Mouse (Mus musculus): Measurements from ENCODE around the gene Olfr1513.
"Not testable (repeated sequence)": the region's sequence is repeated elsewhere in the genome, so short reads cannot be mapped to it uniquely, and the experiment has no call there.

Gene Olfr1513

DNA sequence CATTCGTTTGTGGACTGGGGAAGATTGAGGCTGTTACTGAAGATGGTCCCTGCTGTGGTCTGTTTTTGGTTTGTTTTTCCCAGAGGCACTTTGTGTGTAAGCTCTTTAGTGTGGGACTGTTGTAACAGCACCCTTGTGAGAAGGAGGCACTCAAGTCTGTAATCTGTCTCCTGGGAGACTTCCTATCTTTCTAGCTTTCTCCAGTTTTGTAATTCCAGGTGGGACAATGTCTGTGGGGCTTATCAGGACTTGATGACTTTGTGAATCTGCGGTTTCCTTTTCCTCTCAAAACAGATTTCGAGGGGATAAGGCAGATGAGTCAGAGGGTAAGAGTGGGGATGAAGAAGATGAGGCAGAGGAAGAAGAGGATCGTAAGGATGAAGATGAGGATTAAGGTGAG, at the start of gene Olfr1513:
Olfr1513 (minus strand) TSS at position 101 of the 400 bp plus-strand sequence.
- DNase-seq (ENCODE audit: low spot score), result no peak

DNA sequence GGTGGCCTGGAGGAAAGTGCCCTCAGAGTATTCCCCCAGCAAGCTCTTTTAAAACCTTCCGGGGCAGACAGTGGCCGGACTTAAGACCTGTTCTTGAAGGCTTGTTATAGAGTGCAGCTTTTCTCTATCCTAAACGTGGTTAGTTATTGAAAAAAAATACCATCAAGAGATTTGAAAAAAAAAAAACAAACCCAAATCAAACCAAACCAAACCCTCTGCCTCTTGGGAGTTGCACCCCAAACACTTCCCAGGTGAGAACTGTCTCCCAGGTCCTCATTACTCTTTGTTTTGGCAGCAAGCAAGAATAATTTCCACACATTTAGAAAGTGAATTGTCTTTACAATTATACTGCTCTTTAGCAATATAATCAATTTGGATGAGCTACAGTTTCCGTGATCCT, 41.1 kb upstream of the Olfr1513 start, which contains the start of gene Olfr1511:
Olfr1511 (minus strand) TSS at position 101 of the 400 bp plus-strand sequence.
- no peak for DNase-seq (ENCODE audit: low spot score)

DNA sequence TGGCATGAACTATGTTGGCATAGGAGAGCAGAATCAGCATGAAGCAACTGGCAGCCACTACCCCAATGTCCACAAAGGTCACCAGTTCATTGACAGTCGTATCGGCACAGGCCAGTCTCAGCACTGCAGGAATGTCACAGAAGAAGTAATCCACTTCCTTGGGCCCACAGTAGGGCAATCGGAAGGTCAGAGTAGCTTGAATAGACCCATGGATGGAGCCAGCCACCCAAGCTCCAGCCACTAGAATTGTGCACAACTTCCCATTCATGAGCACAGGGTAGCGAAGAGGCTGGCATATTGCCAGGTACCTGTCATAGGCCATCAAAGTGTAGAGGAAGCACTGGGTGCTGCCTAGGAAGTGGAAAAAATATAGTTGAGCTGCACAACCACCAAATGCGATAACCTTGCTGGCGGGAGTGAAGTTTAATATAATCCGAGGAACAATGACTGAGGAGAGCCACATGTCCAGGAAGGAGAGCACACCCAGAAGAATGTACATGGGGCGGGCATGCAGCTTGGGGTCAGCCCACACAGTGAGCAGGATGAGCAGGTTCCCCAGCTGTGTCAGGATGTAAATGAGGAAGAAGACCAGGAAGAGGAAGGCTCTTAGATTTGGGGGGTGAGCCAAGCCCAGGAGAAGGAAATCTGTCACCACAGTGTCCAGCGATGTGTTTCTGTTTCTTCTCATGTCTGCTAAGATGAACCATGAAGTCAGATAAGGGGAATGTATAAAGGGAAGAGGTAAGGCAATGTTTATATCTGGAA, 34.1 kb upstream of the Olfr1513 start:
- DNase-seq (ENCODE audit: low spot score), result not testable (repeated sequence)

DNA sequence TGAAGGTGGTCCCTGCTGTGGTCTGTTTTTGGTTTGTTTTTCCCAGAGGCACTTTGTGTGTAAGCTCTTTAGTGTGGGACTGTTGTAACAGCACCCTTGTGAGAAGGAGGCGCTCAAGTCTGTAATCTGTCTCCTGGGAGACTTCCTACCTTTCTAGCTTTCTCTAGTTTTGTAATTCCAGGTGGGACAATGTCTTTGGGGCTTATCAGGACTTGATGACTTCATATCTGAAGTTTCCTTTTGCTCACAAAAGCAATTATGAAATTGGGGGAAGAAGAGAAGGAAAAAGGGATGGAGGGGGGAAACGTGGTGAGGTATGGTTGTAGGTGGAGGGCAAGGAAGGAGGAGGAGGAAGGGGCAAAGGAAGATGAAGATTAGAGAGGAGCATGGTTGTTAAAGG, 22.9 kb upstream of the Olfr1513 start, which contains the start of gene Olfr1512:
Olfr1512 (minus strand) TSS at position 101 of the 400 bp plus-strand sequence.
- no peak for DNase-seq (ENCODE audit: low spot score)

DNA sequence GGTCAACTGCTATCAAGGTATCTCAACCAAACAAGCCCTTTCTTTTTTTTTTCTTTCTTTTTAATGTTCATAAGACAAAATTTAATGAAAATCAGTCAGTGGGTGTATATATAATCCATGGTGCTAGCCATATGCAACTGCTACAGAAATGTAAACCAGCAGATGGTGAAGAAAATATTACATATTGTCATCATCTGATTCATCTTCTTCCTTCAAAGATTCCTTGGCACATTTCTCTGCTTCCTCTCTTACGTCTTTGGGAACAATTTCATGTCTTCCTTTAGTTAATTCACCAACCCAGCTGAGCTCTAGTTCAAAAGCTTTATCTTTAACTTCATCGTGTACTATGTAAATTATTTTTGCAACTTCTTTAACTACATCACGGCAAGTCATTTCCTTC, 12.5 kb upstream of the Olfr1513 start:
- DNase-seq (ENCODE audit: low spot score), result no peak

DNA sequence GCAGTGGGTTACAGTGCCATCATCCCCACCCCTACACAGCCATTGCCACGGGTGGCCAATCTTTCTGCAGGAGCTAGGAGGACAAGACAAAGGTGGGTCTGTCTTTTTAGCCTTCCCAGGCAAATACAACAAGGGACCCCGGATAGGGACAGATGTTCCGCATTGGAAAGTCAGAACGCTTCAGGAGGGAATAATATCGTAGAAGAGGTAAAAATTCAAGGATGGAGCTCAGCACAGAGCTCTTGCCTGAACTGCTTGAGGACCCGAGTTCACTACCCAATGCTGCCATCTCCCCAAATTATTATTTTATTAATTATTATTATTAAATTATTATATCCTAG, 16.7 kb downstream of the Olfr1513 start:
- DNase-seq (ENCODE audit: low spot score), result no peak

DNA sequence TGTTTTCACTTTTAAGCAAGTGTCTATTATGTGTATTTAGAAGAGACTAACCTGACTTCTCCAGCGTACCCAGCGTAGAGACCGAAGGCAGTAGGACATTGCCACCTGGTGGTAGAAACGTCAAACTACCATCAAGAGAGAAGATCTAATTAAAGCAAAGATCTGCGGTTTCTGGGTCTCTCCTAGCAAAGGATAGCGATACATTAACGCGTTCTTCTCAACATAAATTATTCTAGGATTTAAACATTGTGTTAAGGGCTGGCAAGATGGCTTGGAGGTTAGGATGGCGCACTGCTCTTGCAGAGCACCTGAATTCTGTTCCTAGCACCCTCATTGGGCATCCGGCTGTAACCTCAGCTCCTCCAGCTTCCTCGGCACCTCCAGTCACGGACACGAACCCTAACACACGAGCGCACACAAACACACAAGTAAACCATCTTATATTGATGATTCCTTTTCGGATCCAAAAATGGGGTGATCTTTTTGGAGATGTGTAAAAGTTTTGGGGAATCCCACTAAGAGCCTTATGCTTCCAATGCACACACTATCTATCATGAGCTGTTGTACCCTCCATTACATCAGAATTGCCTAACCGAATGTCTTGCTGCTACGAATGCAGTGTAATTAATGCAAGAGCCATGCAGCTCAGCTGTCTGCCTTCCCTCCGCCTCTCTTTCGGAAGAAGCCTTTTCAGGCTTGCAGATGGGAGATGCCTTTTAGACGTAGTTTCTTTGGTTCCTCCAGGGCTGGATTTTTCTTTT, 17.3 kb downstream of the Olfr1513 start:
- DNase-seq (ENCODE audit: low spot score), result no peak

DNA sequence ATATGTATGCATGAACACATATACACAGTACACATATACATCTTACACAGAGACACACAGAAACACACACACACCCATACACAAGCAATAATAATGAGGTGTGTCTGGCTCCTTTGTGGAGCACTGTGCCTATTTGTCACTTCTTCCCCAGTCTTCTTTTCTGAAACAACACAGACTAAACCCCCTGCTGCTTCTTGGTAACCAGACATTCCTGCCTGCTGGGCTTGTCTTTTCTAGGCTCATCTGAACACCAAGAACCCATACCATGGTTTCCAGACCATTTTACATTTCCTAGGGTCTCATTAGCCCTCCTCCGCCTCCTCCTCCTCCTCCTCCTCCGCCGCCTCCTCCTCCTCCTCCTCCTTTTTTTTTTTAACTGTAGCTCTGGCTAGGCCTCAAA, 24.0 kb downstream of the Olfr1513 start:
- no peak for DNase-seq (ENCODE audit: low spot score)

DNA sequence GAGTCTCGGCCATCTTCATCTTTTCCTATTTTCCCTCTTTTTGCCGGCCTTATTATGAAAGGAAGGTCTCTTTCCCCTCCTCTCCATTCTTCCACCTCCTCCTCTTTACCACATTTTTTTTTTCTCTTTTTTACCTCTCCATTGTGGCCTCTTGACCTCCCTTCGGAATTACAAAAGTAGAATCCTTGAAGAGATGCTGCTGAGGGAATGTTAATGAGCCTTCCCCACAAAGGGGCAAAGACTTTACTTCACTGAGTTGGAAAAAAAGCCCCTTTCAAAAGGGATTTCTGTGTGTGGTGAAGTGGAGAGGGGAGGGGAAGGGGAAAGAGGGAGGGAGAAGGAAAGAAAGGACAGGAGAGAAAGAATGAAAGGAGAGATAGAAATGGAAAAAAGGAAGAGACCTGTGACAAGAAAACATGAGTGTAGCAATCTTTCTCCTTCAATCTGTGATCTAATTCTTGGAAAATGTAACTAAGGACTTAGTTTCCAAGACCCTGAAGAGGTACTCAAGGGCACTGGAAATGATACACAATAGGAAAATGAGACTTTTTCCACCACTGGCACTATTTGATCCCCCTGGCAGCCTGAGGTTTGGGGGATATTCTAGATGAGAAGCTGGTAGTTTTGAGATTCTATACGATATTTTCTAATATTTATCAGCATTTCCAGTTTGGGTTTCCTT, 25.0 kb downstream of the Olfr1513 start:
- DNase-seq (ENCODE audit: low spot score), result no peak

DNA sequence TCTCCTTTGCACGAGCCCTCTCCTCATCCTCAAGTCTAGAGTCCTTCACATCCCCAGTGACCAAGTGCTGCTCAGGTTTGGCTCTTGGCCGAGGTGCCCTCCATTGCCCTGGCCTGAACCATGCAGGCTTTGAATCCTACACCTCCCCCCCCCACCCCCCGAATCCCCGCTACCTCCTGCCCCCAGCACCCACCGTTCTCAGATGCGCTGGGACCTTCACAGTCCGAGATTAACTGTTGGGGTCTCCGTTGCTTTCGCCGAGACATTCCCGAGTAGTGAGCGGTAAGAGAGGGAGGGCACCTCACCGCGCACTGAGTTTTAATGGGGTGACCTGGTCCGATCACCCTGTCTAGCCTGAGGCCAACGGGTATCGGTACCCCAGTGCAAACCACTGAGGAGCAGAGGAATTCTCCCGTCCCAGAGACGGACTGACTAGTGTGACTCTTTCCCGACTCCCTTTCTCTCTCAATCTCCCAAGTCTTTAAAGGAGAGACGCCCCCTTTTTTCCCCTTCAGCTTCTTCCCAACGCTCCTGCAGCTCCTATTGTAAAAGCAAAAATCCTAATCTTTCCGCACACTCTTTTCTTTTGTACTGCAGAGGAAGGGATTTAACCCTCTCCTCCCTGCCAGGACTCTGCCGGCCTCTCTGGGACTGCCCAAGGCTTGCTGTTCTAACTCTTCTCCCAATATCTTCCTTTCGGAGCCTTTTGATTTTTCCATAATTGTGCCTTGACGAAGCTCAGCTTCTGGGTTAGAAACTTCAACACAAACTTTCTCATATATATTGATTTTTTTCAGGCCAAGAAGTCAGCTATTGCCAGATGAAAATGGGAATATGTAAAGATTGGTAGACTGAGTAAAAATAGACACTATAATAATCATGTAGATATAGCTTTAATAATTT, 28.0 kb downstream of the Olfr1513 start, which contains the start of gene Sall2:
Sall2 (minus strand) TSS at position 853 of the 903 bp plus-strand sequence.
- no peak for DNase-seq (ENCODE audit: low spot score)

DNA sequence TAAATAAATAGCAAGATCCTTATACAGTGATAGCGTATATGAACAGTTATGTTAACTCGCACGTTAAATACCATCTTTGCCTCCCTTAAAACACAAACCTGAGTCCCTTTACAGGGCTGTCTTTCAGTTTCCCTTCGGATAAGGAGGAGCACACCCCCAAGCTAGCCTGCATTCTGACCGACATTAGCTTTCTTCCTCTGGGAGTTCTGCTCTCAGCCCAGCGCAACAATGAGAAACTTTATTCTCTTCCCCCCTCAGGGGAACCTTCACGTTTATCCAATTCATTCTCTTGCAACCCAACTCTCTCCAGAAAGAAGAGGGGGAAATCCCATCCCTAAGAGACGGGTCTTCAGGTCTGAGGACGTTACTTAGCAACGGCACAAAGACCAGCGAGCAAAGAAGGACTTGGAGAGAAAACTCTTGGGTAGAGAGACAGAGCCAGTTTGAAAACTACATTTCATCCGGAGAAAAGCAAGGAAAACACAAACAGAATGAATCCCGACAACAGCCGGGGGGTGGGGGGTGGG, 28.8 kb downstream of the Olfr1513 start:
- DNase-seq (ENCODE audit: low spot score), result no peak

DNA sequence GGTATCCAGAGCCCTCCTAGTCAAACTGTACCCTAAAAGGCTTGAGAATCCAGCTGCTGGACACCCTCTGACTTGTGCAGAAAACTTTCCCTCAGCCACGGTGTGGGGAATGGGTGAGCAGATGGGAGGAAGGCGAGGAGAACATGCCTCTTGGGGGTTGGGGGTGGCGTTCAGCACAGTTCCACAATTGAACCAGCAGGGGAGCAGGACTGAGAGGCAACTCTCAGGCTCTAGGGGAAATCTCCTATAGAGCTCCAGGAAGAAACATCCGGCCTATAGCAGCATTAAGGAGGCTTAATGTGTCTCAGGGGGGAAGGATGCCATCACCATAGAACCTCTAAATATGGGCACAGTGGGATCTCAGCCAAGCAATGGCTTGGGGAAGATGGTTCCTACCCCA, 30.3 kb downstream of the Olfr1513 start:
- no peak for DNase-seq (ENCODE audit: low spot score)

DNA sequence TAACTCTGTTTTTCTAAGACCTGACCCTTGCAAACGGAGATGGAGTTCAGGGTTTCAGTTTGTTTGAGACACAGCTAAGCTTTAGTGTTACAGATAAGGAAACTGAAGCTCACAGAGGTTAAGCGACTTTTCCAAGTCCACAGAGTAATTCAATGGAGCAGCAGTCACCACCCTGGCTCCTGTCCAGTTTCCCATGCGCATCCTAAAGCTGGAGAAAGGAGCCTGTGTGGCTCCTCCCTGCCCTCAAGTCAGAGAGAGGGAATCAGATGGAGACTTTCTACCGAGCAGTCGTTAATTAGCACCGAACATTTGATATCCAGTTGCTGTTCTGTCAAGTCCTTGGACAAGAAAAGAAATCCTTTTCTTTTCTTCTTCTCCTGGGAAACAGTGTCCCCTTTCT, 36.8 kb downstream of the Olfr1513 start:
- no peak for DNase-seq (ENCODE audit: low spot score)

DNA sequence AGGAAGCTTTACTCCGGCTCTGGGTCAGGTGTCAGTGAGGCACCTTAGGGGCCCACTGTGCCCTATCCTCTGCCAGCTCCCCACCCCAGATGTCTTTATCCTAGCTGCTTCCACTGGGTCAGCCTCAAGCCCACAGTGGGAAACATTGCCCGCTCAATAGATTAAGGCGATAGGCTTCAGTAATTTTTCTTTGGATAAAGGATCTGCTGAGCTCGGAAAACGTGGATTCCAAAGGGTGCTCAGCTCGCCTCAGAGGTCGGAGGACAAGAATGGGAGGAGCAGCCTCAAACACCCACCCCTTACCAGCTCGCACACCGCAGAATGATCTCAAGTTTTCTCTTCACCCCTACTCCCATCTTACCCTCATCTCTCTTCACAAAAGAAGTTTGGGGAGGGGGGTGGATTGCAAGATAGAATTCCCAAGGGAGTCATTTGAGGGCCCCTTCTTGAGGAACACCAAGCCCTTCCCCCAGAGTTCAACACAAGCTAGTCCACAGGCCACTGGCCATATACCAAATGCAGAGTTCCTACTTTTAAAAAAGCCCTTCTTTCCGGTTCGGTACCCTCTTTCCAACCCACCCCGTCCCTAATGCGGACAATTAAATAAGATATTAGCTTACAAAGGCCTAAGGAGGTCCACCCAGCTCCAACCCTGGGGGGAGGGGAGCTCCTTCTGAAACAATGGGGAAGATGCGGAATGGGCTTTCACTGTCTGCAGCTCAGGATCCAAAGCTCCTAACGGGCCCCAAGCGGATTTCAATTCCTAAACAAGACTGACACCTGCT, 39.6 kb downstream of the Olfr1513 start:
- no peak for DNase-seq (ENCODE audit: low spot score)

DNA sequence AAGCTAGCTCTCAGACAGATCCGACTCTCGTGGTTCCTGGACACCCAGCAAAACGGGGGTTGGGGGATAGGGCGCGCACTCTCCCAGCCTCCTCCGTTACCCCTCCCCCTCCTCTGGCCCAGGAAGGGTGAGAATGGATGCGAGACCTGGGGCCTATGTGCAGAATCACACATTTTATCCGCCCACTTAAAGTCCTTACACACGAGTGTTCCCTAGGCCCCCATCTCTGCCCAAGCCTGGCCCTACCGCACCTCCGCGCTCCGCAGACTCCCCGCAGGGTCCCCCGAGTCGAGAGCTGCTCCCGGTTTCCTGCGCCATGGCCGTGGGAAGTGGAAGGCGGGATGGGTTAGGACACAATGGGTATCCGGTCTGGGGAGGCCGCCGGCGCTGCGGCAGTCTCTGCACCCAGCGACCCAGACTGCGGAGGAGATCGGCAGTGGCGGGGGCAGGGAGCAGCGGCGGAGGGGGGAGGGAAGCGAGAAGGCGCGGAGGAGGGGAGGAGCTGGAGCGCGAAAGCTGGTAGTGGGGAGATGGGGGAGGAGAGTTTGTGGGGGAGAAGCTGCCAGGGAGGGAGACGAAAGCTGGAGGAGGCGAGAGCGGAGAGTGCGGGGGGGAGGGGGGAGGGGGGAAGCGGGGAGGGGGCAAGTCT, 40.3 kb downstream of the Olfr1513 start:
- no peak for DNase-seq (ENCODE audit: low spot score)

DNA sequence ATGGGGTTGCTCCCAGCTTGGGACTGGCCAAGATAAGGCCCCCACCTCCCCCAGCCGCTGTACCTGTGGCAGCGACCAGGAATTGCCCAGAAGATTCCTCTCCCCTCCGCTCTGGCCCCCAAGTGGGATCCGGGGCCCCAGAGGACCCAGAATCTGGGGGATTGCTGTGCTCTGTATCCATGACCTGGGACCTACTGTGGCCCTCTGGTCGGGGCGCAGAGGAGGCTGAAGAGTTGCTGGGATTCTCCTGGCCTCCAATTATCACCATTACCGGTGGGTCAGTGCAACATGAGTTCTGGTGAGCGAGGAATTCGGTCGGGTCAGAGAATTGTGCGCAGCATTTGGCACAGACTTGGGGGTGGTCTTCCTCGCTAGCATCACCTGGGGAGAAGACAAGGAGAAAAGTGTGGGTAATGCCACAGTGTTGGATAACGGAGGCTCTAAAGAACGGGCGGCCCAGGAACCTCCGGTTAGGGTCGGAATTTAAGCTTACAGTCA, 40.9 kb downstream of the Olfr1513 start:
- no peak for DNase-seq (ENCODE audit: low spot score)

DNA sequence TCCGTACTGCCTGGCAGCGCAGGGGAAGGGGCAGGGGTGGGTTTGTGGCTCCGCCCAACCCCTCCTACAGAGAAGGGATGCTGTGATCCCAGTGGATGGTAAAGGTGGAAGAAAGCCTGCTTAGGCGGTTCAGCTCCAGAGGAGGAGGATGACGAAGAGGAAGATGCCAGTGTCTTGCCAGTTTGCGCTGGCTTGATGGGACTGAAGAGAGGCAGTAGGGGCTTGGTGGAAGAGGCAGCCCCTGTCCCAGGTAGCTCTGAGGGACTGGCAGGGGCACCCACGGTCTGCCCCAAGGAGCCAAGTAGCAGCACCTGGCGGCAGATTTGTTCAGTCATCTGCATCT, 41.4 kb downstream of the Olfr1513 start:
- no peak for DNase-seq (ENCODE audit: low spot score)

DNA sequence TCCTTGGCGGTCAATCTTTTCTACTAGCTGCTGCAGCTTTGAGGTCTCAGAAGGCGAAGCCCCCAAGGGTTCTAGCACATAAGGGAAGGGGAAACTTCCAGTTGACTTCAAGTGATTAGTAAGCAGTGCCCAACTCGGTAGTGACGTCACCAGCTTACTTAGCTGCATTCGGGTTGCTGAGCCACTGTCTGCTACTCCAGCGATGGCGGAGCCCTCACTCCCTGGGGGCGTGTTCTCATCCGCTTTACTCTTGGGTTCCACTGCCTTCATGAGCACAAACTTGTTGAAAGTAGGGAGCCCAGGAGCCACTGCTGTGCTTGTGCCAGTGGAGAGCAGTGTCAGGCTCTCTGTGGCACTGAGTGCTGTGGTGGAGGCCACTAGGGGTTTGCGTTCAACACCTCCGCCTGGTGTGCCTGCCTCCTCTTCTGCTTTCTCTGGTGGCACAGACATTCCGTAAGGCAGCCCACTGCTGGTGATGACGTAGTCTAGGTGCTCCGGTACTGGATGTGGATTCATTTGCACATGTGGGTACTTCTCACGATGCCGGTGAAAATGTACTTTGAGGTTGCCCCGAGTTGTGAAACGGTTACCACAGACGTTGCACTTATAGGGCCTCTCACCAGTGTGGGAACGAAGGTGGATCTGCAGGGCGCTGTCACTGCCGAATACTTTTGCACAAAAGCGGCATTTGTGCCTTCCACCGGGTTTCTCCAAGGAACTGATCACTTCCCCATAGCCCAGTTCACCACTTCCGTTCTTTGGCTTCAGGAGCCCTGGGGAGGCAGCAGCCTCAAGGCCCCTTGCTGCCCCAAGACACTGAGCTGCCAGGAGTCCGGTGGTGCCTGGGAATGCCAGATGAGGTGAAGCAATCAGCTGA, 42.0 kb downstream of the Olfr1513 start:
- DNase-seq (ENCODE audit: low spot score), result no peak

DNA sequence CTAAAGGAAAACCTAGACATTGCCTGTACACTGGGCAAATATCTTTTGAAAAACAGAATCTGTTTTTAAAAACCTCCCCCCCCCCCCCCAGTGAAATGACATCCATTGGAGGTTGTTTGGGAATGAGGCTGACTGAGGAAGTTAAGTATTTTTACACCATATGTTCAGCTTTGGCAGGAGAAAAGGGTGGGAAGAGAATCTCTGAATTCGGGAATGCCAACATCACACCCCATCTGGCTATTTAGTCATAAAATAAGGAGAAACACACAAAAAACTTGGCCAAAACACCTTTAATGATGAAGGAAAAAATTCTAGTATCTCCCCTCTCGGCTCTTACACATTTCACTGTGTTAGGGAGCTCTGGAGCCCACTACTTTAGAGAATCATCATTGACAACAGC, 45.3 kb downstream of the Olfr1513 start:
- no peak for DNase-seq (ENCODE audit: low spot score)
